Mouse (Mus musculus): Measurements from ENCODE around the gene Cemip. TPM values are rescaled to one million over a fixed set of nuclear protein-coding genes. Genes with fewer than 3 reads are reported as not detected.

The Cemip gene
- polyA plus RNA-seq, 1 experiment: 0.63 TPM

GRCm38 (mm10) chr7:84013656-84014055 is 72.6 kb downstream of the Cemip start:
- TF ChIP-seq CTCF (IDR thresholded peaks at IDR 0.05; ENCODE audit: borderline replicate concordance, control insufficient read depth, extremely low read depth, insufficient read depth, low read length, poor library complexity) (no peak), POLR2A (IDR thresholded peaks at IDR 0.05; ENCODE audit: control insufficient read depth, extremely low read depth, insufficient read depth, low read length, poor library complexity) (no peak)
- Histone ChIP-seq H3K36me3 (ENCODE audit: control insufficient read depth, insufficient read depth, low read length) (no peaks in the 10 kb centered on the region), H3K27ac (ENCODE audit: control insufficient read depth, insufficient read depth, low read length) (no peak overlapping the region), H3K4me3 (ENCODE audit: control insufficient read depth, insufficient read depth, low read length) (no peak overlapping the region), H3K4me1 (replicated peaks; ENCODE audit: control insufficient read depth, insufficient read depth, low read length) (no peaks in the 10 kb centered on the region), H3K27me3 (ENCODE audit: control insufficient read depth, insufficient read depth, low read length) (no peaks in the 10 kb centered on the region)
- no peak for DNase-seq
- WGBS: 87% methylated on average over 4 of the region's 4 CpGs

GRCm38 (mm10) chr7:84004357-84004756 is 81.9 kb downstream of the Cemip start:
- Histone ChIP-seq H3K4me3 (ENCODE audit: control insufficient read depth, insufficient read depth, low read length) (no peak overlapping the region), H3K27ac (ENCODE audit: control insufficient read depth, insufficient read depth, low read length) (no peak overlapping the region), H3K36me3 (ENCODE audit: control insufficient read depth, insufficient read depth, low read length) (no peaks in the 10 kb centered on the region), H3K4me1 (replicated peaks; ENCODE audit: control insufficient read depth, insufficient read depth, low read length) (no peaks in the 10 kb centered on the region), H3K27me3 (ENCODE audit: control insufficient read depth, insufficient read depth, low read length) (no peaks in the 10 kb centered on the region)
- 88% methylated on average over 6 of the region's 6 CpGs for WGBS
- no peak for DNase-seq
- TF ChIP-seq POLR2A (IDR thresholded peaks at IDR 0.05; ENCODE audit: control insufficient read depth, extremely low read depth, insufficient read depth, low read length, poor library complexity) (no peak), CTCF (IDR thresholded peaks at IDR 0.05; ENCODE audit: borderline replicate concordance, control insufficient read depth, extremely low read depth, insufficient read depth, low read length, poor library complexity) (no peak)

GRCm38 (mm10) chr7:84001516-84001915 is 84.8 kb downstream of the Cemip start:
- no peak overlapping the region for H3K4me3 ChIP-seq (ENCODE audit: control insufficient read depth, insufficient read depth, low read length)
- H3K4me1 ChIP-seq (replicated peaks; ENCODE audit: control insufficient read depth, insufficient read depth, low read length): no peaks in the 10 kb centered on the region
- TF ChIP-seq CTCF (IDR thresholded peaks at IDR 0.05; ENCODE audit: borderline replicate concordance, control insufficient read depth, extremely low read depth, insufficient read depth, low read length, poor library complexity) (no peak), POLR2A (IDR thresholded peaks at IDR 0.05; ENCODE audit: control insufficient read depth, extremely low read depth, insufficient read depth, low read length, poor library complexity) (no peak)
- H3K27ac ChIP-seq (ENCODE audit: control insufficient read depth, insufficient read depth, low read length): no peak overlapping the region
- no peaks in the 10 kb centered on the region for H3K27me3 ChIP-seq (ENCODE audit: control insufficient read depth, insufficient read depth, low read length)
- WGBS: 95% methylated on average over 3 of the region's 3 CpGs
- no peak for DNase-seq
- H3K36me3 ChIP-seq (ENCODE audit: control insufficient read depth, insufficient read depth, low read length): no peaks in the 10 kb centered on the region

GRCm38 (mm10) chr7:84000671-84001070 is 85.6 kb downstream of the Cemip start:
- WGBS: 96% methylated on average over 2 of the region's 2 CpGs
- H3K27me3 ChIP-seq (ENCODE audit: control insufficient read depth, insufficient read depth, low read length): no peaks in the 10 kb centered on the region
- no peak for DNase-seq
- H3K4me1 ChIP-seq (replicated peaks; ENCODE audit: control insufficient read depth, insufficient read depth, low read length): no peaks in the 10 kb centered on the region
- H3K4me3 ChIP-seq (ENCODE audit: control insufficient read depth, insufficient read depth, low read length): no peak overlapping the region
- no peaks in the 10 kb centered on the region for H3K36me3 ChIP-seq (ENCODE audit: control insufficient read depth, insufficient read depth, low read length)
- no peak overlapping the region for H3K27ac ChIP-seq (ENCODE audit: control insufficient read depth, insufficient read depth, low read length)
- TF ChIP-seq POLR2A (IDR thresholded peaks at IDR 0.05; ENCODE audit: control insufficient read depth, extremely low read depth, insufficient read depth, low read length, poor library complexity): no peak
- TF ChIP-seq CTCF (IDR thresholded peaks at IDR 0.05; ENCODE audit: borderline replicate concordance, control insufficient read depth, extremely low read depth, insufficient read depth, low read length, poor library complexity): no peak

- H3K4me1 ChIP-seq (replicated peaks; ENCODE audit: control insufficient read depth, insufficient read depth, low read length): no peaks in the 10 kb centered on the region
- no peak for DNase-seq
- TF ChIP-seq CTCF (IDR thresholded peaks at IDR 0.05; ENCODE audit: borderline replicate concordance, control insufficient read depth, extremely low read depth, insufficient read depth, low read length, poor library complexity) (no peak), POLR2A (IDR thresholded peaks at IDR 0.05; ENCODE audit: control insufficient read depth, extremely low read depth, insufficient read depth, low read length, poor library complexity) (no peak)
- WGBS: 89% methylated on average over 1 of the region's 1 CpGs
- no peaks in the 10 kb centered on the region for H3K27me3 ChIP-seq (ENCODE audit: control insufficient read depth, insufficient read depth, low read length)
- no peak overlapping the region for H3K4me3 ChIP-seq (ENCODE audit: control insufficient read depth, insufficient read depth, low read length)
- no peak overlapping the region for H3K27ac ChIP-seq (ENCODE audit: control insufficient read depth, insufficient read depth, low read length)
- no peaks in the 10 kb centered on the region for H3K36me3 ChIP-seq (ENCODE audit: control insufficient read depth, insufficient read depth, low read length)
Measured at GRCm38 (mm10) chr7:83999647-84000046, 86.7 kb downstream of the Cemip start.

GRCm38 (mm10) chr7:83994348-83994747 is 92.0 kb downstream of the Cemip start:
- H3K4me3 ChIP-seq (ENCODE audit: control insufficient read depth, insufficient read depth, low read length): no peak overlapping the region
- H3K27me3 ChIP-seq (ENCODE audit: control insufficient read depth, insufficient read depth, low read length): no peaks in the 10 kb centered on the region
- WGBS: 94% methylated on average over 1 of the region's 1 CpGs
- TF ChIP-seq POLR2A (IDR thresholded peaks at IDR 0.05; ENCODE audit: control insufficient read depth, extremely low read depth, insufficient read depth, low read length, poor library complexity) (no peak), CTCF (IDR thresholded peaks at IDR 0.05; ENCODE audit: borderline replicate concordance, control insufficient read depth, extremely low read depth, insufficient read depth, low read length, poor library complexity) (no peak)
- no peak for DNase-seq
- no peaks in the 10 kb centered on the region for H3K36me3 ChIP-seq (ENCODE audit: control insufficient read depth, insufficient read depth, low read length)
- H3K4me1 ChIP-seq (replicated peaks; ENCODE audit: control insufficient read depth, insufficient read depth, low read length): no peaks in the 10 kb centered on the region
- no peak overlapping the region for H3K27ac ChIP-seq (ENCODE audit: control insufficient read depth, insufficient read depth, low read length)

- Histone ChIP-seq H3K27me3 (ENCODE audit: control insufficient read depth, insufficient read depth, low read length) (no peaks in the 10 kb centered on the region), H3K4me1 (replicated peaks; ENCODE audit: control insufficient read depth, insufficient read depth, low read length) (no peaks in the 10 kb centered on the region), H3K36me3 (ENCODE audit: control insufficient read depth, insufficient read depth, low read length) (no peaks in the 10 kb centered on the region), H3K27ac (ENCODE audit: control insufficient read depth, insufficient read depth, low read length) (no peak overlapping the region), H3K4me3 (ENCODE audit: control insufficient read depth, insufficient read depth, low read length) (no peak overlapping the region)
- TF ChIP-seq POLR2A (IDR thresholded peaks at IDR 0.05; ENCODE audit: control insufficient read depth, extremely low read depth, insufficient read depth, low read length, poor library complexity) (no peak), CTCF (IDR thresholded peaks at IDR 0.05; ENCODE audit: borderline replicate concordance, control insufficient read depth, extremely low read depth, insufficient read depth, low read length, poor library complexity) (no peak)
- 99% methylated on average over 4 of the region's 4 CpGs for WGBS
- no peak for DNase-seq
Measured at GRCm38 (mm10) chr7:83989294-83989693, 97.0 kb downstream of the Cemip start.

Measured in thymus, adult 2 months (tissue).